Mouse (Mus musculus): ENCODE measurements around the gene Nipa1.

Nipa1 gene

GRCm38 (mm10) chr7:56011018-56011333 lies 8.8 kb downstream of the Nipa1 start:
- intact Hi-C loops (cut with DNase I) = no loop called here

DNA sequence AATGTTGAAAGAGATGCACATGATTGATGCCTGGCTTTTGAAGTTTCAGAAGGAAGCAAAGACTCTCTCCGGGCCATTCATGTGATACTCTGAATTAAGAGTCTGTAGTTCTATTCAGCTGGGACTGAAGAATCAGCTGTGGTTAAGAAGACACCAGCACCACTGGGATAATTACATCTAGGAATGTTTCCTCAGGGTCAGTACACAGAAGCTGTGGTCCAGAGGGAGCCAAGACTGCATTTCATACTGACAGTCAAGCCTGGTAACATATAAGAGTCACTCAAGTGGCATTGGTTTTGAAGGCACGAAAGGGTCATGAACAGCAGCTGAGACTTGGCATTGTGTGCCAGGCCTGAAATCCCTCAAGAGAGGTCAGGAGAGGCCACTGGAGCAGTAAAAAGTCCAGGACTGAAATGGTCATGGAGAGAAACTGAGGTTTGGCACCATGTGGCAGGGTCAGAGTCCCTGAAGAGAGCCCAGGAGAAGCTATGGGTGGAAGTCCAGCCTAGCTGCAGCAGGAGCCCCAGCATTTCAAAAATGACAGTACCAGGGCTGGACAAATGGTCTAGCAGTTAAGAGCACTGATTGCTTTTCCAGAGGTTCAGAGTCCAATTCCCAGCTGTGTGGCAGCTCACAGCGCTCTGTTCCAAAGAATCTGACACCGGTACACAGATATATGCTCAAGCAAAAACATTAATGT lies 9.3 kb downstream of the Nipa1 start:
- intact Hi-C loops (cut with DNase I) = no loop called here

GRCm38 (mm10) chr7:55998997-55999396 lies 20.8 kb downstream of the Nipa1 start:
- intact Hi-C loops (cut with DNase I) = no loop called here

- intact Hi-C loops (cut with DNase I) = no loop called here
Measured at GRCm38 (mm10) chr7:55995013-55995412, 24.7 kb downstream of the Nipa1 start.

DNA sequence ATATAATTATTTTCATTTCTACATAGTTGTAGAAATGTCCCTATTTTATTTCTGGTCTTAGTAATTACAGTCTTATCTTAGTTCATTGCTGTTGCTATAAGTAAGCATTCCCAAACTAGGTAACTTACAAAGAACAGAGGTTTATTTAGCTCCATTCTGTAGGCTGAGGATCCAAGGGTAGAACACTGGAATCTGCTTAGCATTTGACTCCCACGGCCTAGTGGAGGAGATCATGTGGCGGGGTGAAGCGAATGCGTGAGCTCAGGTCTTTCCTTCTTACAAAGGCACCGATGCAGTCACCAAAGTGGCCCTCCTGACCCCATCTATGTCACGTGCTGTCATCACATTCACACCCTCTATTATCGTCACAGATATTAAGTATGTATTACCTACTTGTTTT lies 27.9 kb downstream of the Nipa1 start:
- intact Hi-C loops (cut with DNase I) = no loop called here

GRCm38 (mm10) chr7:55991129-55991528 lies 28.6 kb downstream of the Nipa1 start:
- intact Hi-C loops (cut with DNase I) = no loop called here

- intact Hi-C loops (cut with DNase I) = loop anchor here (5.0 kb wide), 1 partner anchor 56 kb away; no protein-coding TSS in a partner anchor
Measured at GRCm38 (mm10) chr7:55986526-55987214, 33.1 kb downstream of the Nipa1 start.

DNA sequence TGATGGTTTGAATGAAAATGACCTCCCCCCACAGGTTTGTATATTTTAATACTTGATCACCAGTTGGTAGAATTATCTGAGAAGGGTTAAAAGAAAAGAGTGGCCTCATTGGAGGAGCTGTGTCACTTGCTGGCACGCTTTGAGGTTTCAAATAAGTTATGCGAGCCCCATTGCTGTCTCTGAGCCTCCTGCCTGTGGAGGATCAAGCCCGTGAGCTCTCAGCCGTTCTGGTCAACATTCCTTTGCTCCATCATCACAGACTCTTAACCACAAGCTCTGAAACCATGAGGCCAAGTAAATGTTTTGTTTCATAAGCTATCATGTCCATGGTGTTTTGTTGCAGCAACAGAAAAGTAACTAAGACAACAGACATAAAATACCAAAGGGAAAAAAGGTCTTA lies 35.0 kb downstream of the Nipa1 start:
- intact Hi-C loops (cut with DNase I) = loop anchor here (5.0 kb wide), 1 partner anchor 58 kb away; no protein-coding TSS in a partner anchor

DNA sequence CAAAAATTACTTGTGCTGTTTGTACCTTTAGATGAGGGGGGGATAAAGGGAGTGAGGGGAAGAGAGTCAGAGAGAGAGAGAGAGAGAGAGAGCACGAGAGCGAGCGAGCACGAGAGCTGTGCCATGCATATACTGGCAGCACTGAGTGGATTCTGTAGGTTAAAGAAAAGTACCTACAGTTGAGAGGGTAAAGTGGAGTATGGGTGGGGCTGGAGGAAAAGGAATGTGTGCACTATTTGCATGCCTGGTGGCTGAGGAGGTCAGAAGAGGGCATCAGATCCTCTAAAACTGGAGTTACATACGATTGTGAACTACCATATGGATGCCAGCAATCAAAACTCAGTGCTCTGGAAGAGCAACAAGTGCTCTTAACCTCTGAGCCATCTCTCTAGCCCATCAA lies 36.6 kb downstream of the Nipa1 start:
- intact Hi-C loops (cut with DNase I) = no loop called here

DNA sequence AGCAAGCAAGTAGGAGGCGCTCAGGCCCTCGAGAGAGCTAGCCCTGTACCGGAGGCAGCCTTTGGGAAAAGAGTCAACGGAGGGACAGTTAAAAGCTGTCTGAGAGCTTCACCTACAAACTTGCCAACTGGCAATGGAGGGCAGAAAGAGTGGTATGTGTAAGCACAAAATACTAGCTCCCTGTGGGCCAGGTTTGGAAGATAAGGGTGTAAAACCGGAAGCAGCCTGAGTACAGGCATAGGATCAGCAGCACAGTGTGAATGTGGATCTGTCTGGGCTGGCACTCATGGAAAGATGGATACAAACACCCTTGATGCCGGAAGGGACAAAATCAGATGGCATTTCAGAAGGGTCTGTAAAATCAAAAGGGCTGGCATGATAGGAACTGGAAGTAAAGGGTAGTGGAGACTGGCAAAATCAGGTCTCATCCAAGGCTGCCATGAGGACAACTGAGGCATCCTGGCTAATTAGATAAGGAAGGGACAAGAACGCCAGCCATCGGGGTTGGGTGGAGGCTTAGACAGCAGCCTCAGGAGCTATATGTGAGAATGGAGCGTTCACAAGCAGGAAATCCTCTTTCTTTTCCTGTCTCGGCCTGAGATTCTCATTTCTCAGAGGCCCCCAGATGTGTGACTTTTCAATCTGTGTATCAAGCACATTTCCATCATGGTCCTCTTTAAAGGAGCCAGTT lies 37.6 kb downstream of the Nipa1 start:
- intact Hi-C loops (cut with DNase I) = no loop called here

GRCm38 (mm10) chr7:55981511-55981910 lies 38.2 kb downstream of the Nipa1 start:
- intact Hi-C loops (cut with DNase I) = no loop called here

DNA sequence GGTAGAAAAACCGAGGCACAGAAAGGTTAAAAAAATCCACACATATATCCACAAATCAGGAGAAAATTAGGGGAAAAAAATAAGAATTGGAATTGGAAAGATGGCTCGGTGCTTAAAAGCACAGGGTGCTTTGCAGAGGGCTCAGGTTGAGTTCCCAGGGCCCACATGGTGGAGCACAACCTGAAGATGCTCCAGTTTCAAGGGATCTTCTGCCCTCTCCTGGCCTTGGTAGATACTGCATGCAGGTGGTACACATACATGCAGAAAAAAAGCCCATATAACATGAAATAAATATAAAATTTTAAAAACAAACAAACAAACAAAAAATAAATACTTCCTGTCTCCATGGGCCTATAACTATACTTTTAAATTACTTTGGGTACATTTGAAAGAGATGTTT lies 45.3 kb downstream of the Nipa1 start:
- intact Hi-C loops (cut with DNase I) = no loop called here

DNA sequence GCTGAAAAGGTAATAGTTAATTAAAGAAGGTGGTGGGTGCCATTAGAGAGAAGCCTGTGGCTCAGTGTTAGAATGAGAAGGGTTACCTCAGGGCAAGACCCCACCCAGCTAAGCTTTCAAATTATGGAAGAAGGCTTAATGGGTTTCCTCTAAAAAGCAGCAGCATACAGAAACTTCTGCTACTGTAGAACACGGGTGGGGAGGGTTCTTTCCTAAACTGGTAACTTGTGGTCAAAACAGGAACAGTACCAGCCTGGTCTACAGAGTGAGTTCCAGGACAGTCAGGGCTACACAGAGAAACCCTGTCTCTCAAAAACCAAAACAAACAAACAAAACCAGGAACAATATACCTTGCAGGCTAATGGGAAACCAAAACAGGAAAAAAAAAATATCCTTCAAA lies 50.3 kb downstream of the Nipa1 start:
- intact Hi-C loops (cut with DNase I) = no loop called here

GRCm38 (mm10) chr7:55968258-55968901 lies 51.4 kb downstream of the Nipa1 start:
- intact Hi-C loops (cut with DNase I) = no loop called here

- intact Hi-C loops (cut with DNase I) = no loop called here
Measured at GRCm38 (mm10) chr7:55966866-55967460, 52.8 kb downstream of the Nipa1 start.

GRCm38 (mm10) chr7:55962004-55962908 lies 57.5 kb downstream of the Nipa1 start, which contains the start of gene Nipa2:
Gene Nipa2, minus strand, starts transcription at chr7:55962476.
- intact Hi-C loops (cut with DNase I) = no loop called here

GRCm38 (mm10) chr7:55960506-55960905 lies 59.2 kb downstream of the Nipa1 start:
- intact Hi-C loops (cut with DNase I) = no loop called here

DNA sequence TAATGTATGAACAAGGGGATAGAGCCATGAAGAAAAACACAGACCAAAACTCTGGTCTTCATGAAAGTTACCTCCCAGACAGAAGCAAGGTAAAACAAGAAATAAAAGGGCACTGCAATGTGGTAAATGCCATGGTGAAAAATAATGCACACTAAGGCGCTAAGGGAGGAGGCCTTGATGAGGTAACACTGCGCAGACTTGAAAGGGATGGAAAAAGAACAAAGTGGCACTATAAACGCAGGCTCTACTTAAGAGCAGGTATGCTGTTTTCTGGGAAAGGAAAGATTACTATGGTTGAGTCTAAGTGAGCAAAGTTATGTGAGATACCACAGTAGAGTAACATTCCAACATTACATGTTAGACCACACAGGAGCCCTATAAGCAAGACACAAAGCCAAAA lies 60.0 kb downstream of the Nipa1 start:
- intact Hi-C loops (cut with DNase I) = no loop called here

DNA sequence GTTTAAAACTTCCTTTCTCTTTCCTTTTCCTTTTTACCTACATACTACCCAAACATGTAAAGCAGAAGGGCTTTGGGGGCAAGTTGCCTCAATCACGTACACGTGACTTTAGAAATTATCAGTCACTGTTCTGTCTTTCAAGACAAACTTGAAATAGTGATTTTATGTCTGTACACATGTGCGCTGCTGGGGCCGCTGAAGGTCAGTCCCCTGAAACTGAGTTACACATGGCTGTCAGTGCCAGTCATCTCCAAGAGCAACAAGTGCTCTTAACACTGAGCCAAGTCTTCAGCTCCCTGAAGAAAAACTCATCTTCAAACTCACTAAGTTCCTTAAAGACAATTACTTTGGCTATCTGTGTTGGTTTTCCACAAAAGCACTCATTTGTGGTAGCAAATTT lies 61.8 kb downstream of the Nipa1 start:
- intact Hi-C loops (cut with DNase I) = no loop called here

DNA sequence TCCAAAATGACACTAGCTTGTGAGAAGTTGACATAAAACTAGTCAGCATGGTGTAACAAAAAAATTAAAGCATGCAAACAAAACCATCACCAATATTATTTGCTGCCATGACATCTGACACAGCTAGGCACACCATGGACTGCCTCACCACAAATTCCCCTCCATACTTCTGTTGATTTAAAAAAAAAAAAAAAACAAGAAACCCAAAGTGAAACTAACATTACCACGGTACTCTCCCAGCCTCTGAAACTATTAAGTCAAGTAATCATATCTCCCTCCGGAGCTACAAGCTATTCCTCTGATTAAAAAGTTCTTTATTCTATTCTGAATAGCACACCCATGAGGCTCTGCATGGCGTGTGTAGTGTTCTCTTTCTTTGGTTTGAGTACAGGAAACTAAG lies 62.6 kb downstream of the Nipa1 start:
- intact Hi-C loops (cut with DNase I) = no loop called here

GRCm38 (mm10) chr7:55956054-55956453 lies 63.7 kb downstream of the Nipa1 start:
- intact Hi-C loops (cut with DNase I) = no loop called here

All from adrenal gland (tissue).